Mouse (Mus musculus) ovary, postnatal 10 days (tissue): ENCODE measurements around the gene Omt2b.
"Not testable (repeated sequence)": the region's sequence is repeated elsewhere in the genome, so short reads cannot be mapped to it uniquely, and the experiment has no call there.

Experiments
- DNase-seq: peaks from one replicate; pipeline ENCODE4 v3.0.0; 2022; ENCODE audit warnings: low spot score

Gene Omt2b

DNA sequence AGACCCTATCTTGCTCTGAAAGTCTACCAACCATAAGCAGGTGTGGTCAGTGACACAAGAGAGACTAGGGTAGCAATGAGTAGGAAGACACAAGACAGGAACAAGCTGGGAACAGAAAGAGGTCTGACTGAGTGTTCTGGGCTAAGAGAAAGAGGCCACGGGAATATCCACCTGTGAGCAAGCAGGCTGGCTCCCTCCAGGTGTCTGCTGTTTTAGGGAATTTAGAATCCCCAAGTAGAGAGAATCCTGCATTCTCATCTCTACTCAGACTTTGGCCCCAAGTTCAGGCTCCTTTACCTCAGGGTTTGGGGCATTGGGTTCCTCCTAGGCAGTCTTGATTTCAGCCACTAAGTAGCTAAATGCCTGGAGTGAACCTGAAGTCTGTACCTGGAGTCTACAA is at the start of gene Omt2b:
Gene Omt2b, plus strand, starts transcription at position 301 of the 400 bp plus-strand sequence.
- DNase-seq: not testable (repeated sequence)

DNA sequence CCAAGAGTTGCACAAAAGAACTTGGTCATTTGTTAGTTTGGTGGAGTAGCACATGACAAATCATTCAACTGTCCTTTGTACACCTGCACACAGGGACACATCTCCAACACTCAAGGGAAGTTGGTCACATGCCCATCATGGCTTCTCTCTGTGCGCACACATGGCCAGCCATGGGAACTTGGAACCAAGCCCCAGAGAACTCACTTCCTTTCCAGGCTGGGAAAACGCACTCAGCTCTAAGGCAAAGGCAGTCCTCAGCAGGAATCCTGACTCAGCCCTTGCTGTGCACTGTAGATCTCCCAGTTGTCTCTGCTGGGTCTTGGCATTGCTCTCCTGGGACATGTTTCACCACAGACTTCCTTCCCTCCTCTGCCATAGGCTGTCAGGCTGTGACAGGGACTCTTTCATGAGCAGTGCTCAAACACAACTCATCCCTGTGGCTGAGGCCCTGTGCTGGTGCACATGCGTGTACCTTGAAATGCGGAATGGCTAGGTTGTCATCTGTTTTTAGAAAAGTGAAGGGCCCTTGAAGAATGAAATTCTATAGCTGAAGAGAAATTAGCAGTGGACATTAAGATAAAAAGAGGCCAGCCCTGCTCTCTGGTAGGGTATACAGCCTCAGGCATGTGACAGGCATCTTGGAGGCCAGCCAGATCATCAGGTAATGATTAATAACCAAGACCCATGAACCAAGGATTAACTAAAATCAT is 45.2 kb upstream of the Omt2b start:
- not testable (repeated sequence) for DNase-seq

GRCm38 (mm10) chr9:78289063-78289462 is 38.3 kb upstream of the Omt2b start:
- not testable (repeated sequence) for DNase-seq

DNA sequence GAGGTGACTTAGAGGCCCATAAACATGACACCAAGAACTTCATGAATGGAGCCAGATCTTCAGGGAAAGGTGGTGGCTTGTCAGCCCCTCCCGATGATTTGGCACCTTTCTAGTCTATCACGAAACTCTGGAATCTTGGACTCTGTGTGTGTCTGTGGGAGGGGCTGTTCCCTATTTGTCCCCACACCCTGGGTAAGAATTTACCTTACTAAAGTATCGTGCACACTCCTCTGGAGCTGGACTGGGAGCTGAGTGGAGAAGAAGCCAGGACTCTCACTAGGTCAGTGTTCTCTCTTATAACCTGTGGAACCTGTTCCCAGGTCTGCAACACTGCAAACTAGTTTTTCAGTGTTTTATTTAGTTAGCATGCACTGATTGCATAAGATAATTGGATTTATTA is 37.7 kb upstream of the Omt2b start, which contains the start of gene Gm10639:
Gene Gm10639, plus strand, starts transcription at position 201 of the 400 bp plus-strand sequence.
- DNase-seq: not testable (repeated sequence)

DNA sequence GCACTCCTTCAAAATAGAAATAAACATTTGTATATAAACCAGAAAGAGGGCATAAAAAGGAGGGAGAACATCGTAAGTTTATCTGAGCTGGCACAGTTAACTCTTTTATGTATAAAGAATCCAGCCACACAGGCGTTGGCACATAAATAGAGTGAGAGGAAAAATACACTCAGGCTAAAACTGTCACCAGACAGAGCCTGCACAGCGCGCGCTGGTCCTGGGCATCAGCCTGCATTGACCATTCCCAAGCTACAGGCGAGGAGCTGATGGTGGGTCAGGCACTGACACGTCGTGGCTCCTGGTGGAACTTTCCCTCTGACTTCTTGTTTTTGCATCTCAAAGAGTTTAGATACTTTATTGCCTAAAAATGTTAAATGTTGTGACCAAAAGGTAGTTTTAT is 34.9 kb upstream of the Omt2b start:
- DNase-seq: not testable (repeated sequence)

DNA sequence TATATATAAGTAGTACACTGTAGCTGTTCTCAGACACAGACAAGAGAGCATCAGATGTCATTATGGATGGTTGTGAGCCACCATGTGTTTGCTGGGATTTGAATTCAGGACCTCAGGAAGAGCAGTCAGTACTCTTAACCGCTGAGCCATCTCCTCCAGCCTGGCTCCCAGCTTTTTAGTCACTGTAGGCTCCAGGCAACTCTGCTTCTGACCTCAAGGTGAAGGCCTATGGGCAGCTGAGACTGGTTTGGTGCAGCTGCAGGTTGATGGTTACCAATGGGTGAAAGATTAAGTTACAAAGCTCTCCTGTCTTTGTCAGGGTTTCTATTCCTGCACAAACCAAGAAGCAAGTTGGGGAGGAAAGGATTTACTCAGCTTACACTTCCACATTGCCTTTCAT is 33.7 kb upstream of the Omt2b start:
- DNase-seq: not testable (repeated sequence)

GRCm38 (mm10) chr9:78294781-78295180 is 32.6 kb upstream of the Omt2b start:
- DNase-seq: not testable (repeated sequence)

- not testable (repeated sequence) for DNase-seq
Measured at GRCm38 (mm10) chr9:78296089-78296488, 31.3 kb upstream of the Omt2b start.

- no peak for DNase-seq
Measured at GRCm38 (mm10) chr9:78298232-78298631, 29.2 kb upstream of the Omt2b start.

GRCm38 (mm10) chr9:78299143-78299542 is 28.2 kb upstream of the Omt2b start:
- DNase-seq: not testable (repeated sequence)

- DNase-seq: not testable (repeated sequence)
Measured at GRCm38 (mm10) chr9:78308122-78308521, 19.3 kb upstream of the Omt2b start.

- DNase-seq: no peak
Measured at GRCm38 (mm10) chr9:78314696-78315095, 12.7 kb upstream of the Omt2b start, which contains the start of gene Omt2a. Omt2a (minus strand) TSS chr9:78314796.

- no peak for DNase-seq
Measured at GRCm38 (mm10) chr9:78319499-78319898, 7.9 kb upstream of the Omt2b start.

DNA sequence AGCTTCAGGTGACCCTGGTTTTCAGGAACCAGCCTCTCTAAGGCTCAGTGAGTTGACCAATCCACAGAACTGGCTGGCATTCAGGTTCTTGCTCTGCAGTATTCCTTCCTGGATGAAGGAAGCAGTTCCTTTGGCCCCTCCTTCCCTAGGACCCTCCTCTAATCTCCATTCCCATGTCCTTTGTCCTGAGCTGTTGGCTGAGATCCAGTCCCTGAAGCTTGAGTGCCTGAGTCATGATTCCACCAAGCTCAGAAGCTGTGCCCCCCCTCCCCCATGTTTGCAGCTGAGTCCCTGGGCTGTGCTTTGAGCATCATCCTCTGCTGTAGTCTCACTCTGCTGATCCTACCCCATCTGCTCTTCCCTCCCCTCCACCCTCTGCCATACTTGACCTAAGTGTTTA is 9.7 kb downstream of the Omt2b start:
- DNase-seq: not testable (repeated sequence)

DNA sequence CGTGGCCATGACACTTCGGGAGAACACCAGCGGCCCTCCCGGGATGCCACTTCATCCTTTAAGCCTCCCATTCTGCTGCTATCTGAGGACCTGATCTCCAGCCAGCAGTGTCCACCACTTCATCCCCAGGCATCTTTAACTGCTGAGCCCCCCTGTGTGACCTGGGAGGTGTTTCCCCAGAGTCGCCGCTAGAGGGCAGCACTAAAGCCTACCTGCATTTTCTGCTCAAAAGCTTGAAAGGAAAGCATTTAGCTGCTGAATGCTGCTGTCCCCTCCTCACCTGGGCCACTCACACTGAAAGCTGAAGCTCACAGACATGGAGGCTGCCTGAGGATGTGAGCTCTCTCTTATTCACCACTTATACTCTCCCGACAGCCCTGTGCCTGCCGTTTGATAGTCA is 12.9 kb downstream of the Omt2b start:
- not testable (repeated sequence) for DNase-seq

- DNase-seq: not testable (repeated sequence)
Measured at GRCm38 (mm10) chr9:78342494-78342893, 15.1 kb downstream of the Omt2b start.

DNA sequence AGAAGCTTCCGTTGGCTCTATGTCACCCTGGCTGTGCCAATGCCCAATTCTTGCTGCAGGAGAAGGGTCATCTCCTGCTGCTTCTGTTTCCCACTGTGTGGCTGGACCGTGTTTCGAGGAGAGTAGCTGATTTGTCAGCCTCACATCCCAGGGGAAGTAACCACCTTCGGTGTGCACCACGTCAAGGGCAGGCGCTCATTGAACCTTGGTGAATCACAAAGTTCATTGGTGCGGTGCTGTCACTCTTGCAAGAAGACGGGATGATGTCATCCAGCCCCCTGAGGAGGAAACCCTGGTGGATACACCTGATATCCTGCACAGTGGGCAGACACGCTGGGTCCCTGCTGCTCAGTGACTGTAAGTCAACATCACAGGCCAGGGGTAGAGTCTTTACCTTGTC is 15.7 kb downstream of the Omt2b start:
- not testable (repeated sequence) for DNase-seq

DNA sequence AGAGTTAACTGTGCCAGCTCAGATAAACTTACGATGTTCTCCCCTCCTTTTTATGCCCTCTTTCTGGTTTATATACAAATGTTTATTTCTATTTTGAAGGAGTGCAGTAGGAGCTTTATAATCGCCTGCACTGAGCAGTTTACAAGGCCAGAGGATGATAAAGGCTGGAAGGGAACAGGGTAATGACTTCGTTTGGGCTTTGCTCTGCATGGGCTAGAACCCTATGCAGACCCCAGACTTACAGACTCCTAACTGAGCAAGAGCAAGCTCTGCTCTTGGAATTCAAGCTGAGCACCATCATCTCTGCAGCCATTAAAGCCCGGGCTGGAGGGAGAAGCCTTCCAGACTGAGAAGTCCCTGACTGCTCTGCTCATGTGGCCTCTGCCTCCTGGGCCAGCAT is 17.8 kb downstream of the Omt2b start:
- DNase-seq: not testable (repeated sequence)

GRCm38 (mm10) chr9:78347004-78347403 is 19.6 kb downstream of the Omt2b start:
- no peak for DNase-seq

GRCm38 (mm10) chr9:78348206-78349004 is 21.0 kb downstream of the Omt2b start:
- DNase-seq: not testable (repeated sequence)

DNA sequence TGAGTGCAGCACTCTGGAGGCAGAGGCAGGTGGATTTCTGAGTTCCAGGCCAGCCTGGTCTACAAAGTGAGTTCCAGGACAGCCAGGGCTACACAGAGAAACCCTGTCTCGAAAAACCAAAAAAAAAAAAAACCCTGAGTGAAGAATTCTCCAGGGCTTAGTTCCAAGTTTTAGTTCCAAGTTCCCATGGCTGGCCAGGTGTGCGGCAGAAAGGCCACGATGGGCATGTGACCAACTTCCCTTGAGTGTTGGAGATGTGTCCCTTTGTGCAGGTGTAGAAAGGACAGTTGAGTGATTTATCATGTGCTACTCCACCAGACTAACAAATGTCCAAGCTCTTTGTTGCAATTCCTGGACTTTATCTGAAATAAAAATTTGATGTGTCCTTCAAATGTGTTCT is 21.8 kb downstream of the Omt2b start:
- DNase-seq: not testable (repeated sequence)

DNA sequence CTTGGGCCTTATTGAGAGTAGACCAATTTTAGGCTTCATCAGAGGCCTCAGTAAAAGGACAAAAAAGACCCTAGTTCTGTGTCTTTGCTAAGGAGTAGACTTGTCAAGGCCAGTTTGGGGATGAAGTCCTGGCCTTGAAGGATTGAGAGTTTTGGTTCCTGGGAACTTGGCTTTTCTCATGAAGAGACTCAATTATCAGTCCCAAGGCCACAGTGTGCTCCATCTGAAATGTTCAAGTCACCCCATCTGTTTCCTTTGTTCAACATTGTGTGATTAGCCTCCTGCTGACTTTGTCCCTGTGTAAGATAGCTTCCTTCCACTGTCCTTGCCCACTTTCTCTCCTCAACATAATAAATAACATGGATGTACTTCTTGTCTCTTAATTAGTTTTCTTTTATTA is 22.6 kb downstream of the Omt2b start:
- DNase-seq: not testable (repeated sequence)
